Mouse (Mus musculus) kidney, embryonic 16.5 days (tissue): Measurements from ENCODE around the gene Fcho1. TPM values are rescaled to one million over a fixed set of nuclear protein-coding genes. Genes with fewer than 3 reads are reported as not detected.
"Not testable (repeated sequence)": the region's sequence is repeated elsewhere in the genome, so short reads cannot be mapped to it uniquely, and the experiment has no call there.

ENCODE experiments used
- ATAC-seq: fragments of 200-750 bp; cut with Nextera tagmentation; 2 replicates; pipeline ENCODE4 v1.8.0; 2017; ENCODE audit warnings: moderate TSS enrichment; ENCODE audit not compliant: low FRiP score, low TSS enrichment
- H3K27ac ChIP-seq: fragments of 300-500 bp; sonication (generic); 2 replicates; pipeline ENCODE4 v1.5.1; 2014; ENCODE audit warnings: low read length
- H3K27me3 ChIP-seq: fragments of 300-500 bp; sonication (generic); 2 replicates; pipeline ENCODE4 v1.6.1; 2014; ENCODE audit warnings: low read length, control low read depth, mixed read lengths; ENCODE audit not compliant: insufficient read depth
- H3K36me3 ChIP-seq: fragments of 300-500 bp; sonication (generic); 2 replicates; pipeline ENCODE4 v1.6.1; 2014; ENCODE audit warnings: low read length, control low read depth, mixed read lengths; ENCODE audit not compliant: insufficient read depth
- H3K4me1 ChIP-seq: fragments of 300-500 bp; sonication (generic); 2 replicates; pipeline ENCODE4 v1.6.1; 2014; ENCODE audit warnings: low read length, control low read depth, mixed read lengths; ENCODE audit not compliant: insufficient read depth
- H3K4me2 ChIP-seq: fragments of 300-500 bp; sonication (generic); replicated peaks from 2 replicates; pipeline ENCODE4 v1.6.1; 2014; ENCODE audit warnings: low read depth, low read length
- H3K4me3 ChIP-seq: fragments of 300-500 bp; sonication (generic); 2 replicates; pipeline ENCODE4 v1.5.1; 2014; ENCODE audit warnings: mild to moderate bottlenecking, low read length
- H3K9ac ChIP-seq: fragments of 300-500 bp; sonication (generic); replicated peaks from 2 replicates; pipeline ENCODE4 v1.6.1; 2014; ENCODE audit warnings: low read length
- H3K9me3 ChIP-seq: fragments of 300-500 bp; sonication (generic); 2 replicates; pipeline ENCODE4 v1.6.1; 2016; ENCODE audit warnings: low read length, control low read depth
- WGBS: fragments of 180-500 bp; shearing (Covaris S2); extraction: QIAGEN DNeasy Blood & Tissue Kit; methylation state at CpG from one replicate; pipeline ENCODE4 v1.1.7; 2014; 5-methylcytosine and 5-hydroxymethylcytosine counted together
- polyA plus RNA-seq: library from polyadenylated mRNA; unstranded; fragments of >200 nt; fragmentation: Nextera tagmentation; extraction: Ambion mirVana; gene quantifications from 2 replicates; pipeline ENCODE4 v1.2.1, GENCODE M21; 2015

The Fcho1 gene
- polyA plus RNA-seq, 1 experiment from 2014 or later, result 8.7 TPM

DNA sequence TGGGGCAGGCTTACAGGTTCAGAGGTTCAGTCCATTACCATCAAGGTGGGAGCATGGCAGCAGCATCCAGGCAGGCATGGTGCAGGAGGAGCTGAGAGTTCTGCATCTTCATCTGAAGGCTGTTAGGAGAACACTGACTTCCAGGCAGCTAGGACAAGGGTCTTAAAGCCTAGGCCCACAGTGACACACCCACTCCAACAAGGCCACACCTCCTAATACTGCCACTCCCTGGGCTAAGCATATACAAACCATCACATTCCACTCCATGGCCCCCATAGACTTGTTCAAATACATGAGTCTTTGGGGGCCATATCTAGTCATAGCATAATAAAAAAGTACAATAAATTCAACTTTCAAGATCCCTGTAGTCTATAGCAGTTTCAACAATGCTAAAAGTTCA lies 22.1 kb downstream of the Fcho1 start:
- not testable (repeated sequence) for H3K9me3 ChIP-seq, H3K9ac ChIP-seq, H3K4me2 ChIP-seq, ATAC-seq, H3K4me3 ChIP-seq, H3K27ac ChIP-seq, H3K36me3 ChIP-seq
- peaks cover 12% of the 10 kb centered on the region; the same call in 1 of the 2 replicates for H3K4me1 ChIP-seq
- peaks cover 62% of the 10 kb centered on the region for H3K27me3 ChIP-seq

DNA sequence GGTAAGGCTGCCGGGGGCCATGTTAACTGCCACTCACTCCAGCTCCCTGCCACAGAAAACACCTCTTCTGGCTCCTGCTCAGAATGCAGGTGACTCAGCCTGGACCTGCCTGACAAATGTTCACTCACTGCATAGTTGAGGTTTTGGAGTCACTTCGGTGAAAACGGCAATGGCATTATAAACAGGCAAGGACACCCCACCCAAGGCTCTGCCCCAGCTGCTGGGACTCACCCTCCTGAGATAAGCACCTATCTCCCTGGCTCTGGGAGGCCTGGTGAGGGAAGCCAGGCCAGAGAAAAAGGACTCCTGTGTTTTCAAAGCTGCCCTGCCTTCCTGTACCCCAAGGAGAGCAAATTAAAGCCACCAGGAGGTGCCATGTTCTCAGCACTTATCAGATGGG lies 22.6 kb downstream of the Fcho1 start:
- Histone ChIP-seq H3K9me3 (no peaks in the 10 kb centered on the region), H3K4me2 (no peak overlapping the region), H3K4me1 (peaks cover 12% of the 10 kb centered on the region; the same call in 1 of the 2 replicates), H3K4me3 (no peak overlapping the region), H3K27me3 (peaks cover 59% of the 10 kb centered on the region), H3K9ac (no peak overlapping the region), H3K27ac (no peak overlapping the region), H3K36me3 (no peaks in the 10 kb centered on the region)
- 66% methylated on average over 3 of the region's 3 CpGs for WGBS
- no peak for ATAC-seq

DNA sequence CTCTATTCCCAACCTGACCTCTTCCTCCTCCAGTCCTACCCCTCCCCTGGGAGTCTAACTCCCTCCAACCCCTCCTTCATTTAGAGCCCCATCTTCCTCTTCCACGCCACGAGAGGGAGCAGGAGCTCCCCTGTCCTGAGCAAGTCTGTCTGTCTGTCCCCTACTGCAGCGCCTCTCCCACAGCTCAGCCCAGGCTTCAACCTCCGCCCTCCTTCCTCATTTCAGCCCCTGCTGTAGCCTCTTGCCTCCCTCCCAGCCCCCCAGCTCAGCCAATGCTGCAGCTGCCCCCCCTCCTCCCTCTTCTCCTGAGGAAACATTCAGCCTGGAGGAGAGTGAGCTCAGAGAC lies 23.5 kb downstream of the Fcho1 start:
- Histone ChIP-seq H3K27ac (no peak overlapping the region), H3K27me3 (peaks cover 53% of the 10 kb centered on the region), H3K4me3 (no peak overlapping the region), H3K4me2 (no peak overlapping the region), H3K9ac (no peak overlapping the region), H3K4me1 (peaks cover 12% of the 10 kb centered on the region; the same call in 1 of the 2 replicates), H3K9me3 (no peaks in the 10 kb centered on the region), H3K36me3 (no peaks in the 10 kb centered on the region)
- WGBS, result 30% methylated on average over 4 of the region's 4 CpGs
- no peak for ATAC-seq

DNA sequence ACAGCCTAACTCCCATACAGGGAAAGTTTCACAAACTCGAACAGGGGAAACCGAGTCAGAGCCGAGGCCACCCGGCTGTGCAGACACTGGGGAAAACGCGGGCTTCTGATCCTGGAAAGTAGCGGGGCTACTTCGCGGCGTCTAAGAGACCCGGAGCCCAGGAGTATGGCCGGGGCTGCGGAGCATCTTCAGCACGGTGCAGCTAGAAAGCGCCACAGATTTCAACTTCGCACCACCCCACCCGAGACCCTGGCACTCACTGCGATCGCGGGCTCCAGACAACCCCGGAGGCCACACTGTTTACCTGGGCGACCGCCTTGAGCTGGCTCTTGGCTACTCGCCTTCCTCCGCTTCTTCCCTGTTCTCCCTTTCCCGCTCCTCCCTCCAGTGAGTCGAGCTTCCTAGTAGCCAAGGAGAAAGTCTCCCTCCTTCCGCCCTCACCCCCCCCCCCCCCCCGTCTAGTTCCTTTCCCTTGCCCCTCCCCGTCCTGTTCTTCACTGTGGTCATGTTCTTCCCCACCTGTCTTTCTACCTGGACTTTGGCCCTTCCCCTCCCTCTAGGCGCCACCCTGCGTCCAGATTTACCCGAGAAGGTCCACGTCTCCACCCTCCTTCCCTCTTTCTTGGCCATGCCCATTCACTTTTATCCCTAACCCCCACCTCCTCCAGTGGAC lies 24.0 kb downstream of the Fcho1 start, which contains the start of gene B3gnt3:
B3gnt3 (minus strand) TSS at position 376 of the 673 bp plus-strand sequence.
- Histone ChIP-seq H3K4me3 (peak within 1 kb of the TSS; percentile 31), H3K9ac (peak within 1 kb of the TSS; percentile 12; the same call in 1 of the 2 replicates), H3K4me2 (peak within 1 kb of the TSS; percentile 51), H3K27ac (no peak within 1 kb of the TSS), H3K9me3 (no peaks in the 10 kb centered on the region), H3K27me3 (peaks cover 53% of the 10 kb centered on the region), H3K4me1 (peaks cover 12% of the 10 kb centered on the region; the same call in 1 of the 2 replicates), H3K36me3 (no peaks in the 10 kb centered on the region)
- WGBS, result 16% methylated on average over 31 of the region's 34 CpGs
- 0 out of 2 replicates have a peak, but pooled peaks have one; percentile 28 for ATAC-seq

DNA sequence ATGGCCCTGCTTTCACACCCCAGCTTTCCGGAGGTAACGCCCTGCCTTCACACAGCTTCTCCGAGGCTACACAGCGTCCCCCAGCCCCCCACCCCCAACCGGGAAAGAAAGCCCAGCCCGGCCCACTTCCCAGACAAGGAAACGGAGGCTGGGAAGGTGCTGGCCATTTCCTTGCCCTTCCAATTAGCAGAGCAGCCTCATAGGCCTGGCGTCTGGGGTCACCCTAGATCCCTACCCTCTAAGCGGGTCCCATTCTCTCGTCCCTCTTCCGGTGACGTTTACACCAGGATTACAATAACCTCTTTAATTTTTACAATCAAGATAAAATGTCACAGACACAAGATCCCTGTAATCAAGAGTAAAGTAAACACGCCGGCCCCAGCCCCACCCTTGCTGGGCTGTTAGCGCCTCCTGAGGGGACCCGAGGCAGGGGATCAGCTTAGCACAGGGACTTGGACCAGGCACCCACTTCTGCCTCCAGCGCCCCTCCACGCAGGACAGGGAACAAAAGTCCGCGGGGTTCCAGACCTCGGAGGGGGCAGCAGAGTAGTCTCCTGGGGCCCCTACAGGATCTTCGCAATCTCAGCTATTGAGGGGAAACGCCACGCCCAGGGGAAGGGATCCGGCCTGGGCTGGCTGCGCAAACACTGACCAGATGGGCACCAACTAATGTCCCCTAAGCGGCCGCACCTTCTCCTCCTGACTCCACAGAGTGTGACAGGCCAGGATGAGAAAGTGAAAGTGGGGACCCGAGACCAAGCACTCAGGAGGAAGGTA lies 24.8 kb downstream of the Fcho1 start:
- Histone ChIP-seq H3K27me3 (peaks cover 53% of the 10 kb centered on the region), H3K9ac (peak overlapping the region; percentile 12; the same call in 1 of the 2 replicates), H3K4me3 (peak overlapping the region; percentile 31), H3K36me3 (no peaks in the 10 kb centered on the region), H3K9me3 (no peaks in the 10 kb centered on the region), H3K4me1 (peaks cover 12% of the 10 kb centered on the region; the same call in 1 of the 2 replicates), H3K4me2 (peak overlapping the region; percentile 51), H3K27ac (no peak overlapping the region)
- WGBS, result 2% methylated on average over 29 of the region's 29 CpGs
- peak; percentile 40; the same call in 1 of the 2 replicates for ATAC-seq

DNA sequence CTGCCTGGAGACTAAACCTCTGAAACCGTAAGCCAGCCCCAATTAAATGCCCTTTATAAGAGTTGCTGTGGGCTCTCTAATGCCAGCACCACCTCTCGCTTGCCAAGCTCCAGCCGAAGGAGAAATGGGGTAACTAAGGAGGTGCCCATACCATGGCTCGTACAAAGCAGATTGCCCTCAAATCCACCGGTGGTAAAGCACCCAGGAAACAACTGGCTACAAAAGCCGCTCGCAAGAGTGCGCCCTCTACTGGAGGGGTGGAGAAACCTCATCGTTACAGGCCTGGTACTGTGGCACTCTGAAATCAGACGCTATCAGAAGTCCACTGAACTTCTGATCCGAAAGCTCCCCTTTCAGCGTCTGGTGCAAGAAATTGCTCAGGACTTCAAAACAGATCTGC lies 30.1 kb downstream of the Fcho1 start:
- not testable (repeated sequence) for H3K27ac ChIP-seq, H3K4me2 ChIP-seq, H3K9ac ChIP-seq, H3K4me3 ChIP-seq, ATAC-seq, H3K9me3 ChIP-seq, H3K36me3 ChIP-seq
- WGBS, result 69% methylated on average over 12 of the region's 12 CpGs
- Histone ChIP-seq H3K27me3 (peaks cover 65% of the 10 kb centered on the region), H3K4me1 (peaks cover 10% of the 10 kb centered on the region)

DNA sequence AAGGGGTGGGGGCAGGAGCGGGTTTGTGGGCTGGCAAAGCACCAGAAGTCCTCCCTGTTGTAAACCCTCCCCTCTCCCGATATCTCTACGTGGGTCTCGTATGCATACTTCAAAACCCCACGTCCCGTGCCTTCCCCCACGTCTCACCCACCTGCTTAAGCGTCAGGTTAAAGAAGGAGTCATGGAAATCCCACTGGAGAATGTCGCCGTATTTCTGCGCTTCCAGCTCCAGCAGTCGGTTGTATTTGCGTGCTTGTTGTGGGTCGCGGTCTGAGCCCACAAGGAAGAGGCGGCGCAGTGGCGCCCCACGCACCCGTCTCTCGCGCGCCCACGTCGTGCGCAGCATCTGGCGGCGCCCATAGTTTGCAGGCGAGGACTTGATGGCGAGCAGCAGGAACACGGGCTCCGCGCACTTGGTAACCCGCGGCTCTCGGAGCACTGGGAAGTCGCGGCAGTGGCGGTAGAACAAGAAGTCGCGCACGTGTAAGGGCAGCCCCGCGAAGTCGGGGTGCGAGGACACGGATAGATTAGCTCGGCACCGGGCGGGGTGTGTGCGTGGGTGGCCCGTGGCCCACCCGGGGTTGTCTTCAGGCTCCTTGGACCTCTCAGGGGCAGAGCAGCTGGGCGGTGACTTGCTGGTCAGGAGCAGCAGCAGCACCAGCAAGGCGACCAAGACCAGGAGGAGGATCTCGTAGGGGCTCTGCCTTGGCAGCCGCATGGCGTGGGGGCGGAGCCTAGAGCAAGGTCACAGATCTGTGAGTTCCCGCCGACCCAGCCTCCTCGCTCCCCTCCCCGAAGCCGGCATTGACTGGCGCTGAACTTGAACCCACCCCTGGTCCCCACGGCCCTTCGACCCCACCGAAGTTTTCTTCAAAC lies 32.1 kb downstream of the Fcho1 start:
- peaks cover 9% of the 10 kb centered on the region for H3K4me1 ChIP-seq
- peak overlapping the region; percentile 22; the same call in 1 of the 2 replicates for H3K4me2 ChIP-seq
- 8% methylated on average over 67 of the region's 68 CpGs for WGBS
- no peak for ATAC-seq
- H3K9me3 ChIP-seq, result no peaks in the 10 kb centered on the region
- peak overlapping the region; percentile 15 for H3K4me3 ChIP-seq
- no peaks in the 10 kb centered on the region for H3K36me3 ChIP-seq
- H3K27ac ChIP-seq, result no peak overlapping the region
- no peak overlapping the region for H3K9ac ChIP-seq
- H3K27me3 ChIP-seq, result peaks cover 73% of the 10 kb centered on the region

DNA sequence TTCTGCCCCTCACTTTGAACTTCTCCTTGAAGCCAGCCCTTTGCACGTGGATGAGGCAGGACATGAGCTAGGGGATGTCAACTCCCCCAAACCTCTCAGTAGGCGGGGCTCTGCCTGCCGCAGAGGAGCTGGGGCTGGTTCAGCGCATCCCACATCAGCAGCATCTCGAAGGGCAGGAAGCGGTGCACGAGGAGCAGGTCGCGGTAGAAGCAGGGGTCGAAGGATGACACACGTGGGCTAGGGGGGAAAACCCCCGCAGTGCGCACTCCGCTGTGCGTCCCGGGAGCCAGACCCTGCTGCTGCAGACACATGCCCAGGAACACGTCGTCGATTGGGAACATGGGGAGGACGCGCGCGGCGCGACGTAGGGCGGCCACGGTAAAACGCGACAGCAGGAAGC lies 33.0 kb downstream of the Fcho1 start:
- Histone ChIP-seq H3K36me3 (no peaks in the 10 kb centered on the region), H3K27me3 (peaks cover 81% of the 10 kb centered on the region), H3K4me1 (peaks cover 9% of the 10 kb centered on the region), H3K9ac (no peak overlapping the region), H3K27ac (no peak overlapping the region), H3K4me3 (peak overlapping the region; percentile 15; the same call in 1 of the 2 replicates), H3K4me2 (0 out of 2 replicates have a peak overlapping the region, but pooled peaks have one; percentile 10), H3K9me3 (no peaks in the 10 kb centered on the region)
- WGBS, result 13% methylated on average over 30 of the region's 30 CpGs
- no peak for ATAC-seq

DNA sequence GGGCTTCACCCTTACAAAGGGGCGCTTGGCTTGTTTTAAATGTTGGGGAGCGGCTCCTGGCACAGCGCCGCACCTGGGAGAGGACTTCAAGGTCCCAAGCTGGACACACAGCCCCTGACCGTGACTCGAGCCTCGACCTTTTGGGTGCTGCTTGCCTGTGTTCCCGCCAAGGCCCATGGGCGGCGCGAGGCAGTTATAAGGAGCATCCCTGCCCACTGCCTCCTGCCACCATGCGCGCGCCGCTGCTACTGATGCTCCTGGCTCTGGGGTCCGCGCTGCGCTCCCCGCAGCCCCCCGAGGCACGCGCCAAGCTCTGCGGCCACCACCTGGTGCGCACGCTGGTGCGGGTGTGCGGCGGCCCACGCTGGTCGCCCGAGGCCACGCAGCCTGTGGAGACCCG lies 36.5 kb downstream of the Fcho1 start, which contains the start of gene Insl3:
Insl3 (plus strand) TSS at position 187 of the 400 bp plus-strand sequence.
- no peak within 1 kb of the TSS for H3K4me2 ChIP-seq
- 5% methylated on average over 32 of the region's 33 CpGs for WGBS
- no peaks in the 10 kb centered on the region for H3K36me3 ChIP-seq
- no peak within 1 kb of the TSS for H3K27ac ChIP-seq
- H3K27me3 ChIP-seq, result peaks cover 100% of the 10 kb centered on the region
- peaks cover 26% of the 10 kb centered on the region for H3K4me1 ChIP-seq
- no peak within 1 kb of the TSS for H3K4me3 ChIP-seq
- H3K9me3 ChIP-seq, result no peaks in the 10 kb centered on the region
- no peak within 1 kb of the TSS for H3K9ac ChIP-seq
- no peak for ATAC-seq
